Mouse (Mus musculus) cerebellum, adult 9-11 months (tissue): Measurements from ENCODE around the gene Serpina3m.
"Not testable (repeated sequence)": the region's sequence is repeated elsewhere in the genome, so short reads cannot be mapped to it uniquely, and the experiment has no call there.

Experiments
- DNase-seq: peaks from one replicate; pipeline ENCODE4 v3.0.0; 2022

Serpina3m gene

DNA sequence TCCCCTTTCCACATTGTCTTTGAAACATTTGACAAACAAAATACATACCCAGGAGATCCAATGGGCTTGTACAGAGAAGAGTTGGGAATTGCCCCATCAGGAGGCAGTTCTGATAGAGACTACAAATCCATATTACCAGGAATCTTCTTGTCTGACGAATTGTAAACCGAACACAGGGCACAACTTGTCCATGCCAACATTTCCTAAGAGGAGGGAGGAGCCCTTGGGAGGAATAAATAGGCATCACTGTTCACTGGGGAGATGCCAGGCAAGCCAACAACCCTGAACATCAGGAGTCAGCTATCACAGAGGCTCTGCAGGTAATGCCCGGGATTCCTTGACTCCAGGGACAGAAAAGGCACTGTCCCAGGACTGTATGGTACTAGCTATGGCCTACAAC is at the start of gene Serpina3m, which contains the start of gene Serpina3k:
Gene Serpina3m, plus strand, starts transcription at position 261 of the 400 bp plus-strand sequence.
Gene Serpina3k, plus strand, starts transcription at position 261 of the 400 bp plus-strand sequence.
- DNase-seq = not testable (repeated sequence)

DNA sequence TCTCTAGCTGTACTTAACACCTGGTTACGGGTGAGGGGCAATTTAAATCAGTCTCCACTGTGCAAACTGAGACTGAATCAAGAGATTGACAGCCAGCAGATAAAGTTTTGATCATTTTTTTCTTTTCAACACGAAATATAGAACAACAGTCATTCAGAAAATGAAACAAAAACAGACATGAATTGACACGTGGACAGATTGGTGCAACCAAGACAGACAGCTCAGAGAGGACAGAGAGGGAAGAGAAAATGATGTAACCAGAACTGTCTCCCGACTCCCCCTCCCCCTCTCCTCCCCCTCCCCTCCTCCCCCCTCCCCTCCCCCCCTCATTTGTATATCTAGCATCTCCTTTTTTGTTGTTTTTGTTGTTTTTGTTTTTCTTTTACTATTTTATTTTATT is 48.4 kb upstream of the Serpina3m start:
- DNase-seq = no peak

DNA sequence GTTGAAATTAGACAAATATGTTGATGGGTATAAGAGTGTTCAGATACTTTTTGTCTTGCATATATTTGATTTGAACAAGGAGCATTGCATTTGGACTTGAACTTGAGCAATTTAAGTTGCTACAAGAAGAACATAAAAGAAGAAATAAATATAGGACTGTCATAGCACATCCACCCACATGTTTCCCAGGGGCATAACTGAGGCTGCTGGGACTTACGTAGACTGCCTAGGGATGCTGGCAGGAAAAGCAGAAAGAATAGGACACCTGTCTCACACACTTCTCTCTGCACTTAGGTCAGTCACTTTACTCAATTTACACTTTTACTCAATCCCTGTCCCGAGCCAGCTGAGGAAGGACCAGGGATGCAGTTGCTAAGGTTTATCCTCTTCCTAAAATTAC is 44.3 kb upstream of the Serpina3m start:
- DNase-seq = no peak

DNA sequence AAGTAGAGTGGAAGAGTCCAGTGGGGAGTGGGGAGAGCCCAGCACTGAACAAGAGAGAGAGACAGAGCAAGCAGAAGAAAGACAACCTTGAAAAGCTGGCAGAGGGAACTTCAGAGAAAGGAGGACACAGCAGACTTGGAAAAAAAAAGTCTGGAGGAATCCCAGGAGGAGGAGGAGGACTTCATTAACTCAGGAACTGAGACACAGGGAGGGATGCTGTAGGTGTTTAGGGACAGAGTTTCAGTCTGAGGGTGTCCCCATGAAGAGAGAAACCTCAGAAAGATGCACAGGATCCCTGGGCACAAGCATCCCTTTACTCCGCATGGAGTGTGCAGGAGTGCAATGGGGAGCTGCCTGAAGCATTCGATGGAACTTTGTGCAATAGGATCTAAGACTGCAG is 40.2 kb upstream of the Serpina3m start:
- DNase-seq = no peak

DNA sequence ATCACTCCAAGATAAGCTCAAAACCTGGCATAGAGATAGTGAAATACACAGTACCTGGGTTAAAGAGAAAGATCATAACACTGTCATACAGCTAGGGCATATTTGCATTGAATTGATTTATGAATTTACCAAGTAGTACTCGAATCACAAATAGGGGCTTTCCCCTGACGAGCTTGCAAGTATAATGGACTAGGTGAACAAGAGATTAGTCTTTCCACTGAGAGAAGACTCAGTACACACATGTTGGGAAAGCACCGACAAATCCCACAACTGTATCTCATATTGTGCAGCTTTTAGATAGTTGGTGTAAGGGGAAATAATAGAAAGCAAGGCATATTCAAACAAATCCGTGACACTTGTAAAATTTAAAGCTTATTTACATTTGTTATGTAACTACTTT is 32.3 kb upstream of the Serpina3m start:
- no peak for DNase-seq

DNA sequence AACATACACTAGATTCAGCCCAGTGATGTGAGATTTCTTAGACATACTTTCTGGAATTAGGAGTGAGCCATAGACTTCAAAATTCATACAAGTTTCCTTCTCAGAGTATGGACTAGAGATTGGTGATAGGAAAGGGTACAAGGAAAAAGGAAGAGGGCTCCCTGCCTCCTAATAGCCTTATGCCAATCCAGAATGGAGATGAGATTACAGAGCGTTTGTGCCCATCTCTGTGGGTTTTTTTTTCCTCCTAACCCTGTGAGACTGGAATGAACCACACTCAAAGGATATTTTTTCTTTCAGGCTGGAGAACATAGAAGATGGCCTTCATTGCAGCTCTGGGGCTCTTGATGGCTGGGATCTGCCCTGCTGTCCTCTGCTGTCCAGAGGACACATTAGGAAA is 24.0 kb upstream of the Serpina3m start, which contains the start of gene Serpina3j:
Gene Serpina3j, plus strand, starts transcription at position 301 of the 400 bp plus-strand sequence.
- no peak for DNase-seq

DNA sequence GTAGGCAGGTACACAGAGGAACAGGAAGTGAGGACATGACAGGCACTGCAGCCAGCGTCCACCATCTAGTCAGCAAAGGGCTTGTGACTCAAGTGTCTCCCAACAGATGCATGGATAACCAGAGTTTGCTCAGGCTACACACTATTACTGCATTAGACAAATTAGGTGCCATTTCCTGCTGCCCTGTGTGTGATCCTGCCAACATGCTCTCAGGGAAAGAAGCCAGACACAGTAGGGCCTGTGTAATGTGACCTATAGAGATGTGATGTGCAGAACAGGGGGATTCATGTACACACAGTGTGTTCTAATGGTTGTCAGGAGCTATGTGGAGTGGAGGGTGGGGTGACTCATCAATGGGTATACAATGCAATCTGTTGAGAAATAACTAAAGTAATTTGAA is 15.8 kb upstream of the Serpina3m start:
- DNase-seq = no peak

DNA sequence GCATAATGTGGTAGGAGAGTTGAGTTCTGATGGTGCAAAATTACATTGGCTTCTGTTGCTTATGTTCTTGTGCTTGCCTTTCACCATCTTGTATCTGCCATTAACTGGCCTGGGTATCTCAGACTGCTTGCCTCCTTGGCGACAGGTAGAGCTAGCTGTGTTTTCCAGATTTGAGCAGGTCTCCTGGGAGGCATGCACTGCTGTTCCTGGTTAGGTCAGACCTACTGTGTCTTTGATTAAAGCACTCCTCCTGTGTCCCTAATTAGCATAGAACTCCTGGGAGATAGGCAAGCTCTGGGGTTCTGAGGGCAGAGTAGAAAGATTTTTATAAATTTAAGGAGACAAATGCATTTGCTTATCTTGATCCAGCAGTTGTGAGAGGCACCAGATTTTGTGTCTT is 6.6 kb upstream of the Serpina3m start:
- DNase-seq = no peak

DNA sequence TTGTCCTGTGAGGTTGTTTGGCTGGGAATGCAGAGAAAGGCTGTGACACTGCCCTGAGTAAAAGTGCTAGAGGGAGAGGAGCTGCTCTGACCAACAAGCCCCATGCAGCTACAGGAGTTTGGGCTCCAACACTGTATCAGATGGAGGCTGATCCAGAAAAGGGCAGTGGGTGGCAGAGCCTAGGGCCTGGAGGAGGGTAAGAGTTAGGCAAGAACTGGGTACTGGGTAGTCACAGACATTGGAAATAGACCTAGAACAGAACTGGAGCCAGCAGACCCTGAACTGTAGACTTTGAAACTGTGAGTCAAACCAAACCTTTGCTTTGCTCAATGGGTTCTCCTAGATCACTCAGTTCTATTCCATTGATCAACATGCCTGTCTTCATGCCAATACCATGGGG is 1.4 kb upstream of the Serpina3m start:
- DNase-seq = not testable (repeated sequence)

DNA sequence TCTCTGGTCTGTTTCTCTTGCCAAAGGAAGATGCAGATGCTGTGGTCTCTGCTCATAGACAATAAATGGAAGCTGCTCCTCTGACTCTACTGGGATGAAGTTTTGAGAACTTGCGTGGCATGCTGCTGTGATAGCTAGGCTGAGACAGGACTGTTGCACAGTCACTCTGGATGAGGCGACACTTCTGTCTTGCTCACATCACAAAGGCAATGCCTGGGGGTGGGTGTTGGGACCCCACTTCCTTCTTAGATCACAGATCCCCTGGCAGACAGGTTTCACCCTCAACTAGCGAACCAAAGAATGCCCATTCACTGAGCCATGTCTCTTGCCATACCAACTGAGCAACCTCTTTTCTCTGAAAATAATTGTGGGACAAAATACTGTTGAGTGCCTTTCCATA is 419 bp downstream of the Serpina3m start:
- no peak for DNase-seq

DNA sequence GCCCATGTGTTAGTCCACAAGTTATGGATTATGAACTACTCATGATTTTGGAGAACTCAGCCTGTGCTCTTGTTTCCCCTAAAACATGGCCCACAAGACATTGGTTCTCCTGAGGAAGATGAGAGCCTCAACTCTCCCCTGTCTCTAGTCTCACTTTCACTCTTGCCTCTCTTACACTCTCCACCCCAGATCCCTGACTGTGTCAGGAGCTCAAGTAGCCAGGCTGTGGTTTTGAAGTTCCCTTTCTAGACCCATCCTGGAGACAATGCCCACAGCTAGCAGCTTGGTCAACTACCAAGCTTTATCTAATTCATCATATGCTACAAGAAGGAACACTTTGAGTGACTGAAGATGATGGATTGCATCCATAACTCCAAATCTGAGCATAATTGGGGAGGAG is 4.2 kb downstream of the Serpina3m start:
- not testable (repeated sequence) for DNase-seq

DNA sequence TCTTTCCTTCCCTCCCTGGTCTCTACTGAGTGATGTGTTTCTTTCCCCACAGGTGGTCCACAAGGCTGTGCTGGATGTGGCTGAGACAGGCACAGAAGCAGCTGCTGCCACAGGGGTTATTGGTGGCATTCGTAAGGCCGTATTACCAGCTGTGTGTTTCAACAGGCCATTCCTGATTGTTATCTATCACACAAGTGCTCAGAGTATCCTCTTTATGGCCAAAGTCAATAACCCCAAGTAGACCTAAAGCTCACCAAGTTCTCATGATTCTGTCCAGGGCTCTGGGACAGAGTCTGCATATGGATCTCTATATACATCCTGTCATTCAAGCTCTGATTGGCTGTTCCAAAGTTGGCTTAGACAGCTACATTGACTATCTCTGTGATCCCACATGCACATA is 6.9 kb downstream of the Serpina3m start:
- DNase-seq = no peak

DNA sequence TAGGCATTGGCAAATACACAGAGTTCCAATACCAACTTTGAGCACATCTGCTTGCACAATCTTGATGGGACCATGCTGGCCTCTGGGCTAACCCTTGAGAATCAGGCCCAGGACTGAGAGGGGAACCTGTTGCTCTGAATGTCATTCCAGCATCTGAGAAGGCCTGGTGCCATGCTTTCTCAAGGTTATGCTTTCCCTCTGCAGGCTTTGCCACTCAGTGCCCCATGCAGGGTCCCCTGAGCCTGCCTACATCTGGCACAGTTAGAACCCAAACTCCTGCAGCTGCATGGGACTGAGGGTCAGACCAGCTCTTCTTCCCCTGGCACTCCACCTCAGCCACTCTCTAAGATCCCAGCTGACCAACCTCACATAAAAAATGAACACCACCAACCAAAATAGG is 7.4 kb downstream of the Serpina3m start:
- no peak for DNase-seq

DNA sequence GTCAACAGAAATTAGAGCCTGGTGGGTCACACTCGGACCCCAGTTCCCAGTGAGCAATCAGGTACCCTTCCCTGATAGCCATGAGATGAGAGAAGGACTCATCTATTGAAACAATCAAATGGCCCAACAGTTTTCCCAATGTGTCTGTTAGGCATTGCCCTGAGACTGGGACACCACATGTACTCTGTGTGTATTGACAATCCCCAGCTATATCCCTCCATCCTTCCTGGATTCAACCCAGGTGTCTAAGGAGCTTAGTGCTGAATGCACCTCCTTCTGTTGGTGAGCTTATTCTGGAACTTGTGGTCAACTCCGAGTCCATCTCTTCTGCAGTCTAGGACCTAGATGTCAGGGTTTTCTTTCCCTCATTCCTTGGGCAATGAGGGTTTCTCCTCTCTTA is 8.8 kb downstream of the Serpina3m start:
- DNase-seq = no peak

DNA sequence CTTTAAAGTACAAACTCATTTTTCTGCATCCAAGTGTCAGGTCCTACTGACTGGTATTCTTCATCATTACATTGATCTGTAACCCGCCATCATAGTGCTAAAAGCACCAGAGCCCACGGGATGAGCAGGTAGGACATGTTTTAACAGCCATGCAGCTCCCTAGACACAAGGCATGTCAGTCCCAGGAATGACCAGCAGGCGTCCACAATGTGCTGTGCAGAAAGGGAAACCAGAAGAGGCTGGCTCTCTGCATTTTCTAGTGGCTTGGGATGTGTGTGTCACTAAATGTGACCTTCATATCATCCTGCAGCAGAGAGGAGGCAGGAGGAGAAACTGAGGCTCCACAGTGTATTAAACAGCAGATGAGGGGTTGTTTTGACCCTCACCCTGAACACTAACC is 13.5 kb downstream of the Serpina3m start:
- not testable (repeated sequence) for DNase-seq

DNA sequence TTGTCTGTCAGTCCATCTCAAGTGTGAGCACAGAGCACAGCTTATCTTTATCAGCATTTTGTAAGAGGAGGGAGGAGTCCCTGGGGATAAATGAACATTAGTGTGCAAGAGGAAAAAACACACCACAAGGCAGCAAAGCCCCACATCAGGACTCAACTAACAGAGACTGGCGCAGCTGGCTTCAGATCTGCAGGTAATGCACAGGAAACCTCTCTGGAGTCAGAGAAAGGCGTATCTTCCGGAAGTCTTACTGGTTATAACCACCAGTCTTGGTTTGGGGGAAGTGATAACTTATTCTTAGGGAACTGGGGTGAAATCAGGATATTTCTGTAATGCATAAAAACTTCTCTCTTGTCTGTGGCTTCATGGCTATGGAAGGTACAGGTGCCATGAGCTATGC is 17.7 kb downstream of the Serpina3m start:
- DNase-seq = no peak

DNA sequence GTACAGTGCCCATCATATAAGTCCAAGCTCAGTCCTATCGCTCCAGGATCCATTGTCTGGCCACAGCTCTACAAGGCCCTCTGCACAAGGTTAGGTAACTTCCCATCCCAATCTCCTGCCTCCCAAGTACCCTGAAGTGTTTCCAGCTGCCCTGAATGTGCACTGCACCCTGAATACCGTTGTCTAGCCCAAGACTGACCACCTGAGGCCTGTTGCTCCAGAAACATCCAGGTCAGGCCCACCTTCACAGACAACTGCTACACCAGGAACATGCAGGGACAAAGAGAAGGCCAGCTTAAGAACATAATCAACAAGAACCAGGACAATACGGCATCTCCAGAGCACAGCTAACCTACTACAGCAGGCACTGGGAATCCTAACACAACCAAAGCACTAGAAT is 31.7 kb downstream of the Serpina3m start:
- DNase-seq = no peak

DNA sequence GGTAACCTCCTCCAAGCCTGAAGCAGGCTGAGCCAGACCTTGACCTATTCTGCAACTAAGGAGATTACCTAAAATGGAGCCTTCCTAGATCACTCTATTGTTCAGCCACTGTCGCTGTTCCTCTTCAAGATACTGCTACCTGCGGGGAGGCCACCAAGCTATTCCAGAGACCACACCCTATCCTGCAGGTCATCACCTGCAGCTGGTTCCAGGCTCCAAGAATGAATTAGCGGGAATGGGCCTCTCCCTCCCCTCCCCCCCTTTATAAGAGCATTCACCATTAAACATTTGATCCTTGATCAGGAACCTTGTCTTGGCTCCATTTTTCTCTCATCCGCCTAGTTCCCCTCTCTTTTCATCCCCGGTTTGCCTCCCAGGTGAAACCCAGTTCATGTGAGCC is 38.9 kb downstream of the Serpina3m start:
- DNase-seq = not testable (repeated sequence)

DNA sequence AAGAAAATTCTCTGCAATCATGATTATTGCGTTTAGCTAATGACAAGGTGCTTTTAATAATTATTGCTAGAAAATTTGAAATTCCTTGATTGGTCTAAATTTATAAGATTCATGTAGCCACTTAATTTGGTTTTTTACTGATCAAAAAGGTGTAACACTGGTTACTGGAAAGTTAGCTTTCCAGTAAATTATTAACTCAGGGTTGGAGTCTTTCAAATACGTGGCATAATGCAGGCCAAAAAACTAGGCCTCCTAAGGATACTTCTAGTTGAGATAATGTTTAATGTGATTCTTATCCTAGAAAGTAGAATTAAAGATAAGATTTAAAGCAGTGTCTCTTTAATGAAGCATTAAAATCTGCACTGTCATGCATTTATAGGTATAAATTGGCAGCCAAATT is 40.1 kb downstream of the Serpina3m start:
- not testable (repeated sequence) for DNase-seq

DNA sequence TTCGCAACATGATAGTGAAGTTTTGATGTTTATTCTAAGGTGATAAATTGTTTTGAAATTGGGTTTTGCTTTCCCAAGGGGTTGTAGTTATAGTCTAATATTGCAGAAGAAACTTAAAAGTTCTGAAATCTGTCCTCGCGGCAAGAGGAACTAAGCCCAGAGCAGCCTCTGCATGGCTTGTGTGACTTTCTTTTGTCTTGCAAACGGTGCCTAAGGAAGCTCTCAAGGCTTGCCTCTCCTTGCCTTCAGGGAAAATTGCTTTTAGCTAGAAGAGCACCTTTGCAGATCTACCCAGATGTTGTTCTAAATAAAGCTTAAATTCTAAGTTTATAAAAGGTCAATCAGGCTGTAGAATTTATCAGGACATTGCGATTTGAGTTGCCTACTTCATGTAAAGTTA is 40.5 kb downstream of the Serpina3m start:
- not testable (repeated sequence) for DNase-seq

DNA sequence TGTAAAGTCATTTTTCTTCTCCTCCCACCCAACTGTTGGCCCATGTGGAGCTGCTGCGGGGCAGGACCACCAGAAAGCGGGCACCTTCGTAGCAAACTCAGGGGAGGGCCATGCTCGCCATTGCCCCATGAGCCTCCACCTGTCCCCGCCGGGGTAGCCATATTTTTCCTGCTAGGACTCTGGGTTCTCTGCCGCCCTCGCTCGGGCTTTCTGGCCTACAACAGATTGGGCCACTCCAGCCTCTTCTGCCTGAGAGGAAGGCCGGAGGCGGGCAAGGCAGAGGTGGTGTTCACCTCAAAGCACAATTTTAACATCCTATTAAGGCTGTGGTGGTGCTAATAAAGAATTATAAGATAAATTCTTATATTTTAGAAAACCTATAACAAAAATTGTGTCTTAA is 41.6 kb downstream of the Serpina3m start:
- DNase-seq = no peak

DNA sequence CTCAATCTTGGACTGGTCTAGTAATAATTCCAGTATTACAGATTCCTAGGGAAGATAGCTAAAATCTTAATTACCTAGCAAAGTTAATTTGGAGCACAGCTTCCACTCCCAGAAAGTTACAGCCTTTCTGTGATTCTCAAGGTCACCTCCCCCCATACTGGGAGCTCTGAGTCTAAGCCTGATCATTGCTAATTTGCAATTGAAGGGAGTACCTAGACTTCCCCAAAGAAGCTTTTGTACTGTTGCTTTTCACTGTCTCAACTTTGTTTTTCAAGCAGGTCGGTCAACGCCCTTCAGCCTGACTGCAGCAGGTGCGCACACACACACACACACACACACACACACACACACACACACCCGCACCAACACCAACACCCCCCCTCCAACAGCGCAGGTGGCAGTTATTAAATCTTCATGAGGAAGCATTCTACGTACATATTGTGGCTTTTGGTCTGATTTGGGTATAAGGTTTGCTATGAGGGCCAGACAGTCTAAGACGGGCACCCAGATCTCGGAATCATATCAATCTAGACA is 42.9 kb downstream of the Serpina3m start:
- DNase-seq = not testable (repeated sequence)

DNA sequence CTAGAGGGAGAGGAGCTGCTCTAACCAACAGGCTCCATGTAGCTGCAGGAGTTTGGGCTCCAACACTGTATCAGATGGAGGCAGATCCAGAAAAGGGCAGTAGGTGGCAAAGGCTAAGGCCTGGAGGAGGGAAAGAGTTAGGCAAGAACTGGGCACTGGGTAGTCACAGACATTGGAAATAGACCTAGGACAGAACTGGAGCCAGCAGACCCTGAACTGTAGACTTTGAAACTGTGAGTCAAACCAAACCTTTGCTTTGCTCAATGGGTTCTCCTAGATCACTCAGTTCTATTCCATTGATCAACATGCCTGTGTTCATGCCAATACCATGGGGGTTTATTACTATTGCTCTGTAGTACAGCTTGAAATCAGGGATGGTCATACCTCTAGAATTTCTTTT is 47.7 kb downstream of the Serpina3m start:
- not testable (repeated sequence) for DNase-seq

DNA sequence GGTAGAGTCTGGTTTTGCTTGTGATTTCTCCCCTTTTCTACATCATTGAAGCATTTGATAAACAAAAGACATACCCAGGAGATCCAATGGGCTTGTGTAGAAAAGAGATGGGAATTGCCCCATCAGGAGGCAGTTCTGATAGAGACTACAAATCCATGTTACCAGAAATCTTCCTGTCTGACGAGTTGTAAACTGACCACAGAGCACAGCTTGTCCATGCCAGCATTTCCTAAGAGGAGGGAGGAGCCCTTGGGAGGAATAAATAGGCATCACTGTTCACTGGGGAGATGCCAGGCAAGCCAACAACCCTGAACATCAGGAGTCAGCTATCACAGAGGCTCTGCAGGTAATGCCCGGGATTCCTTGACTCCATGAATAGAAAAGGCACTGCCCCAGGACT is 48.6 kb downstream of the Serpina3m start:
- not testable (repeated sequence) for DNase-seq

DNA sequence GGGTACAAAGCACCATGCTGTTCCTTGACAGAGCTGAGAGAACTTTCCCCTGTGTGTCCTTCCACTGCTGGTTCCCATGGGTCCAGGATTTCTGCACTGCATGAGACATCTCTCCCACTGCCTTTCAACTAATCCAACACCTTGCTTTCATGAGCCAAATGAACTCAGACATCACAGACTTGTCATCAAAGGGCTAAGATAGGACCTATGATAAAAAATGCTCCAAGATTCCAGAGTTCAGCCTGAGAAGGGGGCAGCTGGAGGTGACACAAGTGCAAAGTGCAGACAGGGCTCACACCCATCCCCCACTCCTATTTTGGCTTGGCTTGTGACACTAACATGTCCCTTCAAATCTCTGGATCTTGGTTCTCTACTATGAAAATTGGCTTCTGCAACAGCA is 50.2 kb downstream of the Serpina3m start:
- DNase-seq = no peak
